Mouse (Mus musculus) c-Kit-positive CD71-positive TER-119-negative erythroid progenitor cells, embryonic 14.5 days (primary cell): ENCODE results near the gene Arid4a.
A peak's percentile ranks its signal among the peaks of the same experiment; 100 is the strongest.
"Not testable (repeated sequence)": the region's sequence is repeated elsewhere in the genome, so short reads cannot be mapped to it uniquely, and the experiment has no call there.

Experiments used
- DNase-seq: peaks from one replicate; pipeline ENCODE4 v3.0.0-alpha.2; 2013; ENCODE audit warnings: low read depth

The Arid4a gene

DNA sequence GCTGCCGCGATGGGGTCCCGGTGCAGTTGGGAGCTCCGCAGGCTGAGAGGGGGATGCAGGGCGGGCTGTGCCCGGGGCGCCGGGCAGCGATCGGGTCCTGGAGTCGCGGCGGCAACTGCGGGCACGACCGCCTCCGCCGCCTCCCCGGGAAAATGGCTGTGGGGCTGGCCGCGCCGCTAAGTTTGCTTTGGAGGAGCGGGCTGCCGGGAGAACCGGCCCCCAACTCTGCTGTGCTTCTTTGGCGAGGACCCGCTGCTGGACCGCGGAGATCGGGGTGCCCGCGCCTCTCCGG is 367 bp downstream of the Arid4a start:
- no peak for DNase-seq

GRCm38 (mm10) chr12:71016503-71017241 is 882 bp downstream of the Arid4a start:
- no peak for DNase-seq

- DNase-seq = no peak
Observed at GRCm38 (mm10) chr12:71017242-71017571, 1.4 kb downstream of the Arid4a start.

DNA sequence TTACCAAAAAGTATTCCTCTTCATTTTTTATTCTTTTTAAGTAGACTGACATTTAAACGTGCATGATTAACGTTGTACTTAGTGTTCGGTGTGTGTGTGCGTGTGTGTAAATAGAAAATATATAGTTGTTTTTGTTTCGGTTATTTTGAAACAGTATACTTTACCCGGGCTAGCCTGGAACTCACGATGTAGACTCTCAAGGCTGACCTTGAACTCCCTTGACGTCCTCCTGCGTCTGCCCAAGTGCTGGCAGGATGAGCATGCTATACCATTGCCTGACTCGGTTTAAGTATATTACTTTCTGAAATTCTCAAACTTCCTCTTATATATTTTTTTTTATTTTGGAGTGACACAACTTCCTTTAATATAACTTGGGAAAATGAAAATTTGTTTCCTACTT is 2.0 kb downstream of the Arid4a start:
- DNase-seq = no peak

DNA sequence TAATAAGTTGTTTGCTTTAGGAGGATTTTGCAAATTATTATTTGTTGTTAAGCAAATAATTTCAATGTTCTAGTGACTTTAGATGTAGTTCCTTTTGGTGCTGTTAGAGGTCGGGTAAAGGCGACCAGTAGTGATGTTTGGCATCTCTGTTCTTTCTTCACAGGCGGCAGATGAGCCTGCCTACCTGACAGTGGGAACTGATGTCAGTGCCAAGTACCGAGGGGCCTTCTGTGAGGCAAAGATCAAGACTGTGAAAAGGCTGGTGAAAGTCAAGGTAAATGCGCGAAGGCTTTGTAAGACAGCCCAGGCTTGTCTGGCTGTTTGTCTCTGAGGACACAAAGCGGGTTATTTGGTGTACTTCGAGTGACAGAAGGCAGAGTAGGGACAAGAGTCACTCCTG is 3.4 kb downstream of the Arid4a start:
- DNase-seq = no peak

DNA sequence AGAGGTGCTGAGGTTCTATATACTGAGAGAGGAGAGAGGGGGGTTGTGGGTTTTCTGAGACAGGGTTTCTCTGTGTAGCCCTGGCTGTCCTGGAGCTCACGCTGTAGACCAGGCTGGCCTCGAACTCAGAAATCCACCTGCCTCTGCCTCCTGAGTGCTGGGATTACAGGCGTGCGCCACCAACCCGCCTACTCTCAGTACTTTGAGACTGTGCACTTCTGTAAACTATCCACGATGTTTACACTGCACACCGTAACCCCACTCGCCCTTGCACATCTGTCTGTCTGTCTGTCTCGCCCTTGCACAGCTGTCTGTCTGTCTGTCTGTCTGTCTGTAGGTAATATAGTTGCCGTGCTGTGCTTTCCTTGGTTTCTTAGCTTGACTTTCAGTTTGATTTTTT is 8.6 kb downstream of the Arid4a start:
- DNase-seq = no peak

DNA sequence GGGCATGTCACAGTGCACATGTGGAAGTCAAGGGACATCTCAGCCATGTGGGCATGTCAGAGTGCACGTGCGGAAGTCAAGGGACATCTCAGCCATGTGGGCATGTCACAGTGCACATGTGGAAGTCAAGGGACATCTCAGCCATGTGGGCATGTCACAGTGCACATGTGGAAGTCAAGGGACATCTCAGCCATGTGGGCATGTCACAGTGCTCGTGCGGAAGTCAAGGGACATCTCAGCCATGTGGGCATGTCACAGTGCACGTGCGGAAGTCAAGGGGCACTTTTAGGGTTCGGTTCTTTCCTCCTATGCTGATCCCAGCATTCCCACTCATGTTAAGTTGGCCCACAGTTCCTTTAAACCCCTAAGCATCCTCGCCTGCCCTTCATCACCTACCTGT is 12.5 kb downstream of the Arid4a start:
- not testable (repeated sequence) for DNase-seq

- no peak for DNase-seq
Observed at GRCm38 (mm10) chr12:71030260-71030659, 14.5 kb downstream of the Arid4a start.

GRCm38 (mm10) chr12:71030722-71031121 is 14.9 kb downstream of the Arid4a start:
- DNase-seq = no peak

GRCm38 (mm10) chr12:71035826-71036225 is 20.0 kb downstream of the Arid4a start:
- DNase-seq = no peak

GRCm38 (mm10) chr12:71036729-71037404 is 21.1 kb downstream of the Arid4a start:
- peak; percentile 43 for DNase-seq

DNA sequence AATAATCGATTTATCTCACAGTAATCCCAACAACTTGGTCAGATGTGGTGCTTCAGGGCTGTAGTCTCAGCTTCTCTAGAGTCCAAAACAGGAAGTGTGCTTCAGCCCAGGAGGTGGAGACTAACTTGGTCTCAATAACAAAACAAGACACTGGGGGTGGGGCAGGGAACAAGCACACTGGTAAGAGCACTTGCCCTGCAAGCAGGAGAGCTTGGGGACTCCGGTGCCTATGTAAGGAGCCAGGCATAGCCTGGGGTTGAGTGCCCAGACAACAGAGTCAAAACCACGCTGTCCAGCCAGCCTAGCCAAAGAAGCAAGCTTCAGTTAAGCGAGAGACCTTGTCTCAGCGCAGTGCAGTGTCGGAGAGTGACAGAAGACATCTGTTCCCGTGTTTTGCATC is 24.7 kb downstream of the Arid4a start:
- no peak for DNase-seq

GRCm38 (mm10) chr12:71042451-71042850 is 26.7 kb downstream of the Arid4a start:
- no peak for DNase-seq

GRCm38 (mm10) chr12:71043571-71043970 is 27.8 kb downstream of the Arid4a start:
- DNase-seq = no peak

DNA sequence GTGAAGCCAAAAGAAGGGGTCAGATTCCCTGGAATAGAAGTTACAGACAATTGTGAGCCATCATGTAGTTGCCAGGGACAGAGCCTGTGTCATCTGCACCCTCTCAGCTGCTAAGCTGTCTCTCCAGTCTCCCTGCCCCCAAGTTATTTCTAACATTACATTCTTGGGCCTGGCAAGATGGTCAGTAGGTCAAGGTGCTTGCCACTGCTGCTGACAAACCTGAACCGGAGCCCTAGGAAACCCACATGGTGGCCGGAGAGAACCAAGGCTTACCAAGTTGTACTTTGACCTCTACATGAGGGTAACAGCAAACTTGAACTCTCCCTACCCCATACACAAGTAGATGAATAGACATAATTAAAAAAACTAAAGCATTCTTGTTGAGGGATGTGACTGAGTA is 28.7 kb downstream of the Arid4a start:
- no peak for DNase-seq

DNA sequence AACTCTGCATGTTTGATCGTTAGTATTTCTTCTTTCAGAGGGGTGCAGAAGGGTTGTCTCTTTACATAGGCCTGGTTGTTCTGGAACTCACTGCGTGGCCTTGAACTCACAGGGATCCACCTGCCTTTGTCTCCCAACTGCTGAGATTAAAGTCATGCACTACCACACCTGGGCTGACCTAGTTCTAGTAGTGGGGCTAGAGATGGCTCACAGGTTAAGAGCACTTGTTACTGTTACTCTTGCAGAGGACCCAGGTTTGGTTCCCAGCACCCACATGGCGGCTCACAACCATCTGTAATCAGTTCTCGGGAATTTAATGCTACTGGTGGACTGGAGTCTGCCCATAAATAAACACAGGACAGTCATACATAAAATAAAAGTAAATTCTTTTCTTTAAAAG is 30.7 kb downstream of the Arid4a start:
- DNase-seq = no peak

- no peak for DNase-seq
Observed at GRCm38 (mm10) chr12:71047473-71048078, 31.8 kb downstream of the Arid4a start.

DNA sequence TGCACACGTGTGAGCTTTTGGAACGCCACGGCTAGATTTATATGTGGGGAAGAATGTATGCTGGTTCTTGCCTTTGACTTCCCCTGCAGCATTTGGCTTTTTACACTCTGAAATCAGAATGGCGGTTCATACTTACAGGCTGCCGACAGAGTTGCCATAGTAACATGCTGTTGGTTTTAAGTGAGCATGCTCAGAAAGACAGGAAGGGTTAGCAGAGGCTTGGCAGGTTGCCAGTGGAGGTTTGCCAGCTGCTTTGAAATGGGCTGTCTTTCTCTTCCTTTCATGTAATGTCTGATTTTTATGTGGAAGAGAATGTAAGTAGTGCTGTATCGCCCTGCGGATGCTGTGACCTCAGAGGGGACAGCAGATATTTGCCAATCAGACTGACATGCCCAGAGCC is 32.3 kb downstream of the Arid4a start:
- peak; percentile 28 for DNase-seq

- no peak for DNase-seq
Observed at GRCm38 (mm10) chr12:71048561-71048960, 32.8 kb downstream of the Arid4a start.

- no peak for DNase-seq
Observed at GRCm38 (mm10) chr12:71049596-71050265, 33.9 kb downstream of the Arid4a start.

- peak; percentile 21 for DNase-seq
Observed at GRCm38 (mm10) chr12:71051079-71051478, 35.3 kb downstream of the Arid4a start.

DNA sequence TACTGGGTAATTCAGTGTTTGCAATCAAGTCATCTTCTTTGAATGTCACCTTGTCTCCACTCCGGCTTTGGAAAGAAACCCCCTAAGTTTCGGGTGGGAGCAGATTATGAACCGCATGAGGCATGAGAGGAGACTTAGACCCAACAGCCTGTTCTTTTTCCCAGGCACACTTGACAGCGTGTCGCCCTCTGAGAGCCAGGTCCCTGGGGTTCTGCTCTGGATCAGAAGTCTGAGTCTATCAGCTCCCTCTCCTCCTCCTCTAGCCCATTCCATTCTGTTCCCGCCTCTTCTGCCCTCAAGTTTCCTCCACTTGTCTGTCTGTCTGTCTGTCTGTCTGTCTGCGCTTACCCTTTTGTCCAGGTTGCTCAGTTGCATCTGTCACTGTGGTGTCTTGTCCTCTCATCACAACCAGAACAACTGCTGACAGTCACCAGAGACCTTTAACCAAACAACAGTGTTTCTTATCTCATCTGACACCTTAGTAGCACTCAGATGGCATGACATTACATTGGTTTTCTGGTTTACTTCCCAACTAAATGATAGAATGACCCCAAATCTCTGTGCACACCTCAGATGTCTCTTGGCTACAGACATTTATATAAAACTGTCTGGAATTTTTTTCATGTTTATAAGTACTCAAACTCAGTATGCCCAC is 36.7 kb downstream of the Arid4a start:
- DNase-seq = peak; percentile 25

GRCm38 (mm10) chr12:71053031-71053430 is 37.2 kb downstream of the Arid4a start:
- DNase-seq = peak; percentile 14
